Mouse (Mus musculus): Measurements from ENCODE around the gene Mcm10. TPM values are rescaled to one million over a fixed set of nuclear protein-coding genes. Genes with fewer than 3 reads are reported as not detected.

Mcm10 gene
- polyA plus RNA-seq, 1 experiment from 2014 or later, result 71.4 TPM

- no peak for DNase-seq (ENCODE audit: low spot score)
These were observed 12.7 kb upstream of the Mcm10 start for GRCm38 (mm10) chr2:5025162-5025733.

GRCm38 (mm10) chr2:5023699-5024399, 11.3 kb upstream of the Mcm10 start:
- no peaks in the 10 kb centered on the region for H3K4me1 ChIP-seq (ENCODE audit: control insufficient read depth, insufficient read depth, low read length)
- ATAC-seq (ENCODE audit: insufficient number of reproducible peaks, low FRiP score, low TSS enrichment, low read depth) (no peak), DNase-seq (ENCODE audit: low spot score) (peak; percentile 57)
- no peak overlapping the region for H3K4me2 ChIP-seq (ENCODE audit: low read depth, severe bottlenecking)
- H3K27ac ChIP-seq (replicated peaks; ENCODE audit: low read depth, low read length), result no peak overlapping the region
- no peaks in the 10 kb centered on the region for H3K27me3 ChIP-seq (ENCODE audit: control insufficient read depth, insufficient read depth, low read length)
- 0 out of 2 replicates have a peak, but pooled peaks cover 2% of the 10 kb centered on the region for H3K36me3 ChIP-seq (ENCODE audit: control insufficient read depth, insufficient read depth, low read length)
- H3K9me3 ChIP-seq (ENCODE audit: control insufficient read depth, low read length), result no peaks in the 10 kb centered on the region
- WGBS, result 59% methylated on average over 14 of the region's 14 CpGs
- H3K4me3 ChIP-seq (ENCODE audit: low read depth, low read length), result no peak overlapping the region
- no peak overlapping the region for H3K9ac ChIP-seq (ENCODE audit: low read length)

More at GRCm38 (mm10) chr2:5025162-5025733, 12.7 kb upstream of the Mcm10 start:
- H3K4me1 ChIP-seq (ENCODE audit: control insufficient read depth, insufficient read depth, low read length), result no peaks in the 10 kb centered on the region
- no peak overlapping the region for H3K4me2 ChIP-seq (ENCODE audit: low read depth, severe bottlenecking)
- no peak overlapping the region for H3K9ac ChIP-seq (ENCODE audit: low read length)
- H3K27me3 ChIP-seq (ENCODE audit: control insufficient read depth, insufficient read depth, low read length), result no peaks in the 10 kb centered on the region
- H3K9me3 ChIP-seq (ENCODE audit: control insufficient read depth, low read length), result no peaks in the 10 kb centered on the region
- no peak overlapping the region for H3K4me3 ChIP-seq (ENCODE audit: low read depth, low read length)
- WGBS, result 46% methylated on average over 3 of the region's 4 CpGs
- ATAC-seq (ENCODE audit: insufficient number of reproducible peaks, low FRiP score, low TSS enrichment, low read depth), result no peak
- 0 out of 2 replicates have a peak, but pooled peaks cover 2% of the 10 kb centered on the region for H3K36me3 ChIP-seq (ENCODE audit: control insufficient read depth, insufficient read depth, low read length)
- no peak overlapping the region for H3K27ac ChIP-seq (replicated peaks; ENCODE audit: low read depth, low read length)

- Histone ChIP-seq H3K27me3 (ENCODE audit: control insufficient read depth, insufficient read depth, low read length) (no peaks in the 10 kb centered on the region), H3K27ac (replicated peaks; ENCODE audit: low read depth, low read length) (no peak overlapping the region), H3K9me3 (ENCODE audit: control insufficient read depth, low read length) (no peaks in the 10 kb centered on the region), H3K4me2 (ENCODE audit: low read depth, severe bottlenecking) (no peak overlapping the region), H3K4me3 (ENCODE audit: low read depth, low read length) (no peak overlapping the region), H3K9ac (ENCODE audit: low read length) (no peak overlapping the region), H3K36me3 (ENCODE audit: control insufficient read depth, insufficient read depth, low read length) (0 out of 2 replicates have a peak, but pooled peaks cover under 1% of the 10 kb centered on the region), H3K4me1 (ENCODE audit: control insufficient read depth, insufficient read depth, low read length) (no peaks in the 10 kb centered on the region)
- WGBS, result 83% methylated on average over 2 of the region's 2 CpGs
- ATAC-seq (ENCODE audit: insufficient number of reproducible peaks, low FRiP score, low TSS enrichment, low read depth), result no peak
- no peak for DNase-seq (ENCODE audit: low spot score)
These were observed 10.7 kb upstream of the Mcm10 start for GRCm38 (mm10) chr2:5023275-5023674.

GRCm38 (mm10) chr2:5019708-5020107, 7.1 kb upstream of the Mcm10 start:
- no peak overlapping the region for H3K27ac ChIP-seq (replicated peaks; ENCODE audit: low read depth, low read length)
- no peak overlapping the region for H3K4me3 ChIP-seq (ENCODE audit: low read depth, low read length)
- ATAC-seq (ENCODE audit: insufficient number of reproducible peaks, low FRiP score, low TSS enrichment, low read depth), result no peak
- no peaks in the 10 kb centered on the region for H3K9me3 ChIP-seq (ENCODE audit: control insufficient read depth, low read length)
- no peaks in the 10 kb centered on the region for H3K36me3 ChIP-seq (ENCODE audit: control insufficient read depth, insufficient read depth, low read length)
- 53% methylated on average over 1 of the region's 1 CpGs for WGBS
- H3K4me2 ChIP-seq (ENCODE audit: low read depth, severe bottlenecking), result no peak overlapping the region
- H3K4me1 ChIP-seq (ENCODE audit: control insufficient read depth, insufficient read depth, low read length), result no peaks in the 10 kb centered on the region
- no peak overlapping the region for H3K9ac ChIP-seq (ENCODE audit: low read length)
- no peak for DNase-seq (ENCODE audit: low spot score)
- no peaks in the 10 kb centered on the region for H3K27me3 ChIP-seq (ENCODE audit: control insufficient read depth, insufficient read depth, low read length)

- DNase-seq (ENCODE audit: low spot score), result no peak
- H3K9ac ChIP-seq (ENCODE audit: low read length), result no peak overlapping the region
- H3K9me3 ChIP-seq (ENCODE audit: control insufficient read depth, low read length), result no peaks in the 10 kb centered on the region
- no peak overlapping the region for H3K27ac ChIP-seq (replicated peaks; ENCODE audit: low read depth, low read length)
- ATAC-seq (ENCODE audit: insufficient number of reproducible peaks, low FRiP score, low TSS enrichment, low read depth), result no peak
- 88% methylated on average over 7 of the region's 7 CpGs for WGBS
- H3K4me1 ChIP-seq (ENCODE audit: control insufficient read depth, insufficient read depth, low read length), result no peaks in the 10 kb centered on the region
- H3K4me2 ChIP-seq (ENCODE audit: low read depth, severe bottlenecking), result no peak overlapping the region
- no peak overlapping the region for H3K4me3 ChIP-seq (ENCODE audit: low read depth, low read length)
- H3K36me3 ChIP-seq (ENCODE audit: control insufficient read depth, insufficient read depth, low read length), result no peaks in the 10 kb centered on the region
- H3K27me3 ChIP-seq (ENCODE audit: control insufficient read depth, insufficient read depth, low read length), result no peaks in the 10 kb centered on the region
These were observed 4.3 kb upstream of the Mcm10 start for GRCm38 (mm10) chr2:5016922-5017321.

GRCm38 (mm10) chr2:5015527-5015926, 2.9 kb upstream of the Mcm10 start:
- Histone ChIP-seq H3K9ac (ENCODE audit: low read length) (no peak overlapping the region), H3K27me3 (ENCODE audit: control insufficient read depth, insufficient read depth, low read length) (no peaks in the 10 kb centered on the region), H3K9me3 (ENCODE audit: control insufficient read depth, low read length) (no peaks in the 10 kb centered on the region), H3K4me2 (ENCODE audit: low read depth, severe bottlenecking) (no peak overlapping the region), H3K4me3 (ENCODE audit: low read depth, low read length) (no peak overlapping the region), H3K4me1 (ENCODE audit: control insufficient read depth, insufficient read depth, low read length) (peaks cover 2% of the 10 kb centered on the region; the same call in 1 of the 2 replicates), H3K36me3 (ENCODE audit: control insufficient read depth, insufficient read depth, low read length) (no peaks in the 10 kb centered on the region), H3K27ac (replicated peaks; ENCODE audit: low read depth, low read length) (no peak overlapping the region)
- no peak for ATAC-seq (ENCODE audit: insufficient number of reproducible peaks, low FRiP score, low TSS enrichment, low read depth)
- DNase-seq (ENCODE audit: low spot score), result no peak
- WGBS, result 92% methylated on average over 6 of the region's 6 CpGs

- Histone ChIP-seq H3K9ac (ENCODE audit: low read length) (no peak overlapping the region), H3K4me3 (ENCODE audit: low read depth, low read length) (no peak overlapping the region), H3K4me1 (ENCODE audit: control insufficient read depth, insufficient read depth, low read length) (peaks cover 2% of the 10 kb centered on the region; the same call in 1 of the 2 replicates), H3K27me3 (ENCODE audit: control insufficient read depth, insufficient read depth, low read length) (no peaks in the 10 kb centered on the region), H3K36me3 (ENCODE audit: control insufficient read depth, insufficient read depth, low read length) (no peaks in the 10 kb centered on the region), H3K27ac (replicated peaks; ENCODE audit: low read depth, low read length) (no peak overlapping the region), H3K4me2 (ENCODE audit: low read depth, severe bottlenecking) (no peak overlapping the region), H3K9me3 (ENCODE audit: control insufficient read depth, low read length) (no peaks in the 10 kb centered on the region)
- DNase-seq (ENCODE audit: low spot score) (no peak), ATAC-seq (ENCODE audit: insufficient number of reproducible peaks, low FRiP score, low TSS enrichment, low read depth) (no peak)
- 76% methylated on average over 7 of the region's 7 CpGs for WGBS
These were observed 2.0 kb upstream of the Mcm10 start for GRCm38 (mm10) chr2:5014616-5015015.

DNA sequence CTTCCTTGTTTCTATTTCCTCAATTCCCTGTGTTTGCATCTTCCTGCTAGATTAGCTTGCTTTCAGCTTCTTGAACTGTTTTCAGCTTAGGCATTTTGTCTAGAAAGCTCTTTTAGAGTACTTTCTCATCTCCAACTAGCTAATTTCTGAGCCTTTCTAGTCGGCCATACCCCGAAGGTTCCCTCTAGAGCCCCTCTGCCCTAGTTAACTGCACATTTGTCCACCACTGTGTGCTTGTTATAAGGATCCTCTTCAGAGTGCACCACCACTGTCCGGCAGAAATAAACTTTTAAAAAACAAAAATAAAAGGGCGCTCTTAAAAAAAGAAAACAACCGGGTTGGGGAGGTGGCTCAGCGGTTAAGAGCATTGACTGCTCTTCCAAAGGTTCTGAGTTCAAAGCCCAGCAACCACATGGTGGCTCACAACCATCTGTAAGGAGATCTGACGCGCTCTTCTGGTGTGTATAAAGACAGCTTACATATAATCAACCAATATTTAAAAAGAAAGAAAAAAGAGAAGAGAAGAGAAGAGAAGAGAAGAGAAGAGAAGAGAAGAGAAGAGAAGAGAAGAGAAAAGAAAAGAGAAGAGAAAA, 597 bp downstream of the Mcm10 start:
- no peaks in the 10 kb centered on the region for H3K9me3 ChIP-seq (ENCODE audit: control insufficient read depth, low read length)
- peak overlapping the region; percentile 67 for H3K9ac ChIP-seq (ENCODE audit: low read length)
- ATAC-seq (ENCODE audit: insufficient number of reproducible peaks, low FRiP score, low TSS enrichment, low read depth) (no peak), DNase-seq (ENCODE audit: low spot score) (no peak)
- no peaks in the 10 kb centered on the region for H3K27me3 ChIP-seq (ENCODE audit: control insufficient read depth, insufficient read depth, low read length)
- 14% methylated on average over 8 of the region's 8 CpGs for WGBS
- H3K4me2 ChIP-seq (ENCODE audit: low read depth, severe bottlenecking), result peak overlapping the region; percentile 48
- H3K4me1 ChIP-seq (ENCODE audit: control insufficient read depth, insufficient read depth, low read length), result peaks cover 2% of the 10 kb centered on the region; the same call in 1 of the 2 replicates
- H3K4me3 ChIP-seq (ENCODE audit: low read depth, low read length), result peak overlapping the region; percentile 75
- H3K27ac ChIP-seq (replicated peaks; ENCODE audit: low read depth, low read length), result no peak overlapping the region
- peaks cover 17% of the 10 kb centered on the region for H3K36me3 ChIP-seq (ENCODE audit: control insufficient read depth, insufficient read depth, low read length)

Data from limb, embryonic 11.5 days (tissue).